Mouse (Mus musculus): ENCODE data around the gene Atp6v0b.

DNA sequence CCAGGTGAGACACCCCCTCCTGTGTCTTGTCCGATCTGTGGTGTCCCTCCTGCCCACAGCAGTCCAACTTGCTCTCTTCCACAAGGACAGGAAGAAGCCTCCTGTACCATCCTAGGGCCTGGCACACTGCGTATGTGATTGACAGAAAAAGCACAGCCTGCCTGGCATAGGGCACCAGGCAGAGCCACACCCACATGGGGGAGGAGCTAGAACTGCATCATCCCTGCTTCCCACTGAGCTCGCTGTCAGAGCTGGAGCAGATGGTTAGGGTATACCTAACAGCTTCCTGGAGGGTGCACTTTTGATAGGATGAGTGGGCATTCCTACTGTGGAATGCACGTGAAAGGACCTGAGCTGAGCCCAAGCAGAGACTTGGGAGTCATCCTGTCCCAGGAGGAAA is 24.3 kb downstream of the Atp6v0b start:
- TF ChIP-seq CTCF (IDR thresholded peaks at IDR 0.05; ENCODE audit: low read depth) (no peak), EP300 (IDR thresholded peaks at IDR 0.05; ENCODE audit: low read depth) (no peak)

Measured in heart, postnatal 0 days (tissue).